Mouse (Mus musculus) fat pad, adult 2 months (tissue): ENCODE results near the gene Ctsa.
"Not testable (repeated sequence)": the region's sequence is repeated elsewhere in the genome, so short reads cannot be mapped to it uniquely, and the experiment has no call there.

Experiments used
- DNase-seq: peaks from one replicate; pipeline ENCODE4 v3.0.0-alpha.2; 2011; ENCODE audit warnings: low read depth, low spot score; ENCODE audit errors: extremely low read depth

Gene Ctsa

DNA sequence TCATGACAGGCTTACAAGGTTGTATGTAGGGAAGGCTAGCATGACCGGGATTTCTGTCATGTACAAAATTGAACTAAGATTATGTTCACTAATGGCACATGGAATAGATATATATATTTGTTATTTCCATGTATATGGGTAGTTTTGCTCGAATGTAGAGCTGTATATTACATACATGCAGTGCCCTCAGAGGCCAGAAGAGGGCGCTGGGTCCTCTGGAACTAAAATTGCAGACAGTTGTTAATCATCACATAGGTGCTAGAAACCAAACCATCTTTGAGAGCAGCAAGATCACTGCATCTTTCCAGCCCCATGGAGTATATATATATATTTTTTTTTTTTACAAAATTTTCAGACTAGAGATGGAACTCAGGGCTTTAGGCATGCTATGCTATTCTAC is 13.1 kb downstream of the Ctsa start:
- DNase-seq: no peak

DNA sequence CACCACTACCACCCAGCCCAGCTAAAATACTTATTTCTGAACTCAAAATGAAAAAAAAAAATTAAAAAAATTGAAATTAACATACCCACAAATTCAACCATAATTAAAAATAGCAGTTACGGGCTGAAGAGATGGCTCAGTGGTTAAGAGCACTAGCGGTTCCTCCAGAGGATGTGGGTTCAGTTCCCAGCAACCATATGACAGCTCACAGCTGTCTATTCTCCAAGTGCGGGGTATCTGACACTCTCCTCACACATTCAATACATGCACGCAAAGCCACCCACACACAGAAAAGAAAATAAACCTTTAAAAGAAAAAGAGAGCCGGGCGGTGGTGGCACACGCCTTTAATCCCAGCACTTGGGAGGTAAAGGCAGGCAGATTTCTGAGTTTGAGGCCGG is 17.4 kb downstream of the Ctsa start:
- no peak for DNase-seq

- DNase-seq: not testable (repeated sequence)
Measured at GRCm38 (mm10) chr2:164855572-164855971, 22.9 kb downstream of the Ctsa start.

DNA sequence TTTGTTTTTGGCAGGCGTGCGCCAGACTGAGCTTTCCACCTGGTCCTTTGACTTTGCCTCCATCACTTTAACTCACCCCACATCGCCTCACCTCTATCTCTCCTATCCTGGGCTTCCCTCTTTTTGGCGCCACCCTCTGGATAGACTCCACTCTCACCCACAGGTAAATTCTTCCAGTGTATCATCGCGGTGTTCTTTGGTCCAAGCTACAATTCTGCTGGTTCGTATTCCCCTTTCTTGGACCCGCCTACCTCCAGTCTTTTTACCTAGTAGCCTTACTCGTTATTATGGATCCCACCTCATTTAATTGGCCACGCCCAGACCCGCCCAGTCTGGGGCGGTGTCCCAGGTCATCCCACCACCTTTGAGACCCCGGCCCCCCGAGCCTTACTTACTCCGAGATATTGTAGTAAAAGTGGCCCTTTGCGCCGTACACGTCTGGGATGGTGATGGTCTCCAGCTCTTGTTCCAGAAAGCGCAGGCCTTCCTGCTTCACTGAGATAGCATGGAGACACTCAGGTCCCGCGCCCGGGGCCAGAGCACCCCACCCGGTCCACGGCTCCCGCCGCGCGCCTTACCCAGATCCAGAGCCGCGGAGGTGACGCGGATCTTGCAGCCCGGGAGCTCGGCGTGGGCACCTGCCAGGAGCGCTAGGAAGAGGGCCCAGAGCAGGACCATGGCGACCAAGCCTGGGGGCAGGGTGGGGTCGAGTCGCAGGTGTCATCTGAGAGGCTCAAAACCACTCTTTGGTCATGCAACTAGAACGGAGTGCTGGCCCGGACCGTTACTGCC is 23.8 kb downstream of the Ctsa start:
- DNase-seq: no peak

- DNase-seq: no peak
Measured at GRCm38 (mm10) chr2:164857101-164857821, 24.6 kb downstream of the Ctsa start, which contains the start of gene Pltp. TSS of gene Pltp (minus strand) at chr2:164857711.

GRCm38 (mm10) chr2:164857842-164858553 is 25.3 kb downstream of the Ctsa start:
- DNase-seq: no peak

DNA sequence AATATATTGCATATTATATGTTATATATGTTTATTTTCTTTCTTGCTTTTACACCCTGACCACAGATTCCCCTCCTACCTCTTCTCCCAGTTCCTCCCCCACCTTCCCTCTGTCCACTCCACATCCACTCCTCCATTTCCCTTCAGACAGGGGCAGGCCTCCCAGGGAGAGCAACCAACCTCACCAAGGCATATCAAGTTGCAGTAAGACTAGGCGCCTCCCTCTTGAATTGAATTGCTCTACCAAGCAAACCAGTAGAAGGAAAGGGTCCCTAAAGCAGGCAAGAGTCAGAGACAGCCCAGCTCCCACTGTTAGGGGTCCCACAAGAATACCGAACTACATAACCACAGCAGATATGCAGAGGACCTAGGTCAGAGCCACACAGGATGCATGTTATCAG is 26.5 kb downstream of the Ctsa start:
- no peak for DNase-seq

DNA sequence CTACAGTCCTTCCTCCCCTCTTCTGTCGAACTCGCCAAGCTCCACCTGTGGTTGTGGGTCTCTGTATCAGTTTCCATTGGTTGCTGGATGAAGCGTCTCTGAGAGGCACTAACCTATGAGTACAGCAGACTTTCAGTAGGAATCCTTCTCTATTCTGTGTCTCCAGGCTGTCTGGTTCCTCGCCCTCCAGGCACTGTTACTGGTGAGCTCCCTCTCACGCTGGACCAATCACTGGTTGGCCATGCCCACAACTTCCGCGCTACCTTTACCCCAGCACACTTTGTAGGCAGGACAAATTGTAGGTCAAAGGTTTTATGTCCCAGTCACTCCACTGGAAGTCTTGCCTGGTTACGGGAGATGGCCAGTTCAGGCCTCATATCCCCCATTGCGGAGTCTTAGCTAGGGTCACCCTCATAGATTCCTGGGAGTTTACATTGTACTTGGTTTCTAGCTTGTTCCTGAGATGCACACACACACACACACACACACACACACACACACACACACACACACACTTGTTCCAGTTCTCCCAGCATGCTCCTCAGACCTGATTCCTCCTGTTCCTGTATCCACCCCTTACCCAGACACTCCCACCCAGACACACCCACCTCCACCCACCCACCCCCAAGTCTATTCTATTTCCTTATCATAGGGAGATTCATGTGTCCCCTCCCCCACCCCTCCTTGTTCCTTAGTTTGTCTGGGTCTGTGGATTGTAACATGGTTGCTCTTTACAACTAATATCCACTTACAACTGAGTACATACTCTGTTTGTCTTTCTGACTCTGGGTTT is 27.2 kb downstream of the Ctsa start:
- no peak for DNase-seq

DNA sequence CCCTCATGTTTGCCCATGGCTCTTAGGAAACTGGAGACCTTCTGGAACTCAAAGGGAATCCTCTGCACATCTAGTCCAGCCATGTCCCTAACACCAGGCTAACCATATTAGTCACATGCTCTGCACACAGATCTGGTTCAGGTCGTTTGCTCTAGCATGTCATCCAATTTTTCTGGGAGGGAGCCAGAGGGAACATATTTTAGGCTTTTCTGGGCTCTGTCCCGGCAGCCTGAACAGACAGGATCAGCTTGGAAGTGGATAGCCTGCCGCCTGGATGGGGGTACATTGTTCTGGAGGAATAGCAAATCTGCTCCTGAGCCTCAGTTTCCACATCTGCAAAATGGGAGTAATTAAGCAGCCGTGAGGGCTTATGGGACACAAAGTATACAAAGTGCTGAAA is 28.4 kb downstream of the Ctsa start:
- DNase-seq: no peak

DNA sequence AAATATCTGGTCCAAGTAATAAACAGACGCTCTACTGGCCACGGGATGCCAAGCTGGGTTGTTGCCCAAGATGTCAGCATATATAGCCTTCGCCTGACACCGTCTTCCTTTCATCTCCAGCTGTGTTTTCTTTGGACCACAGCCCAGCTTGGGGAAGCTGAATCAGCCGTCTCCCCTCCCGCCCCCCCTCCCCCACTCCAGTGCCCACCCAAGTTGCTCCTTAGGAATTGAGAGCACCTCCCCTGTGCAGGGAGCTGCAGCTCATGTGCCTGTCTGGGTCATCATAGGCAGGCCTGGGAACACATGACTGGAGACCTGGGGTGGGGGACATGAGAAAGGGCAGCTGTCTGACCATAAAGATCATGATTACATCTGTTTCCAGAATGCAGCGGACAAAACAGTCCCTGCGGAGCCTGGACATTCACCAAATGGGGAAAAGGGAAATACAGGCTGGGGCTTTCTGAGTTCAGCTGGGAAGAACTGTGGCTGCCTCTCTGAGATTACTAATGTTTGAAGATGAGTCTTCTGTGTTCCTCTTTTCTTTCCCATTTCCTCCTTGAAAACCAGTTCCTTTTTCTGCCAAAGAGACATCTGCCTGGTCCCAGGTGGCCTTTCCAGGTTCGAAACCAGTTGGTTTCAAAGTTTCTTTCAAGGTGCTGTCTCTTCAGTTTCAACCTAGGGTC is 29.6 kb downstream of the Ctsa start:
- DNase-seq: no peak

DNA sequence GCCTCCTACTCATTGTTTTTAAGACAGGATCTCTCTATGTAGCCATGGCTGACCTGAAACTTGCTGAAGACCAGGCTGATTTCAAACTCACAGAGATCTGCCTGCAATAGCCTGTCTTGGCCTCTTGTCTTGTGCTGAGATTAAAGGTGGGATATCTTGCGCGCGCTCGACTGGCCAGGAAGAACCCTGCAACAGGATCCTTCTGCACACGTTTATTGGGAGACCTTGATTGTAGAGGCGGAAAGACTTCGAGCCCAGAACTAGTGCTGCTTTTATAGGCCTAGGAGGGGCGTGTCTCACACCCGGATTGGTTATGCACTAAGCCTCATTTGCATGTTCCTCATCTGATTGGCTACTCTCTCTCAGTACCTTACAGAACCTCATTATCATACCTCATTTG is 30.7 kb downstream of the Ctsa start:
- DNase-seq: not testable (repeated sequence)

DNA sequence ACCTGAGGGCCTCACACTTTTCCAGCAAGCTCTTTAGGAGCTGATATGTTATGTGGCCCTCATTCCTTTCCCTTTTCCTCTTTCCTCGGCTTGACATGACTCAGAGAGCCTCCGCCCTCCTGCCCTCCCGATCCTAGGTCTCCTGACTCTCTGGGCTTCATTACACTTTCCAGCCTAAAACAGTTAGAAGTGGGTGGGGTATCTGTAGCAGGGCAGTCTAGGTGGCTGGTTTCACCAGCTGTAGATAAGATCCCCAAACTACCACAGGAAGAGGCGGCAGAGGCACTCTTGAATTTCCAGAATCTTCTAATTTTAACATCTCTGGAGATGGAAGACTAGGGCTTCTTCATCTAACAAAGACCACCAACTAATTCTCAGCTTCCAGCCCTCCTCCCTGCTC is 31.9 kb downstream of the Ctsa start:
- no peak for DNase-seq

DNA sequence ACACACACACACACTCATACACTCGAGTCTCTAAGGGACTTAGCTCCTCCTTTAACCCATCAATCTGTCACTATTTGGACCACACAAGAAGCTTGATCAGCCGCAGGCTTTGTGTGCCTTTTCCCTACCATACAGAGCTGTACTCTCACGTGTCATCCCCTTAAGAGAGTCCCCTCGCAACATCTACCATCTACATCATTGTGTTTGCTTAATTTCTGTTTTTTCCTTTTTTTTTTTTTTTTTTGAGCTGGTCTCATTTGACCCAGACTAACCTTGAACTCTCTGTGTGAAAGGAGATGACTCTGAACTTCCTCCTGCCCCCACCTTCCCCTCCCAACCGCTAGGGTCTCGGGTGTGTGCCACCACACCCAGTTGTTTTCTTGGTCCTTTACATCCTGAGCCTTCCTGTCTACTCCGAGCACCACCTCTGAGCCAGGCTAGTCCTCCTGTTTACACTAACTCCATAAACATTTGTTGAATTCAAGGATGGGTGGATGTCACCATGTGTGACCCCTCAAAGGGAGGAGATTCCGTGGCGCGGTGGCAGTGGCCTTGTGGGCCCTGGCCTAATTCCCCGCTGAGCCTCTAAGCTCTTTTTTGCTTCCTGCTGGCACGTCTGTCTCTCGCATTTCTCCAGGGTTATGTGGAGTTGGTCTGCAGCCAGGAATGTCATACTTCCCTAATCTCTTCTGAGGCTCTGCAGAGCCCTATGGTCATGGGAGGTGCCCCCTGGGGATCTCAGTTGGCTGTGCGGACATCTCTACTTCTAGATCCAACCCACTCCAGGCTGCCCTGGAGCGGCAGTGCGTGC is 34.3 kb downstream of the Ctsa start:
- DNase-seq: no peak

DNA sequence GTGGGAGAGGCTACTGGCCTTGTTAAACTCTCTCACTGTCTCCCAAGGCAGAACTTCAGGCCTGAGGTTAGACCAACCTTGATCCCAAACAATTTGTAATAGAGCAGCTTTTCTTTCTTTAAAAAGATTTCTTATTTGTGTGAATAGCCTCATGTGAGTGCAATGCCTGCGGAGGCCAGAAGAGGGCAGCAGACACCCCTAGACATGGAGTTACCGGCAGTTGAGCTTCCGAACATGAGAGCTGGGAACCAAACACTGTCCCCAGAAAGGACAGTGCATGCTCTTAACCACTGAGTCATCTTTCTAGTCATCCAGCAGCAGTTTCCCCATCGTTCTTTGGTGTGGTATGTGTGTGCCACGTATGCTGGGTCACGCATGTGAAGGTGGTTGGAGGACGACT is 34.9 kb downstream of the Ctsa start:
- DNase-seq: no peak

GRCm38 (mm10) chr2:164868491-164868890 is 35.8 kb downstream of the Ctsa start:
- no peak for DNase-seq

GRCm38 (mm10) chr2:164871602-164872303 is 39.1 kb downstream of the Ctsa start:
- no peak for DNase-seq

DNA sequence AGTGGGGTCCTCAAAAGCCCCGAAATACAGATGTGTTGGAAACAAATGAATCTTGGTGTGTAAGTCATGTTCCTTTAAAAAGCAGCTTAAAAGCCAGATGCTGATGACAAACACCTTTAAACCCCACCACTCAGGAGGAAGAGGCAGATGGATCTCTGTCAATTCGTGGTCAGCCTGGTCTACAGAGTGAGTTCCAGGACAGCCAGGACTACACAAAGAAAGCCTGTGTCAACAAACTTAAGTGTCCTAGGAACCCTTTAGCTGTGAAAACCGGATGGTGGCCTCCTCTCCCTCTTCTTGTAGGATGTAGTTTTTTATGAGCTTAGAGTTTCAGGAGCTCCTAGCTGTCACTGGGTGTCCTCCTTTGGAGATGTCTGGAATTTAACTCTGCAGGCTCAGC is 40.9 kb downstream of the Ctsa start:
- no peak for DNase-seq

DNA sequence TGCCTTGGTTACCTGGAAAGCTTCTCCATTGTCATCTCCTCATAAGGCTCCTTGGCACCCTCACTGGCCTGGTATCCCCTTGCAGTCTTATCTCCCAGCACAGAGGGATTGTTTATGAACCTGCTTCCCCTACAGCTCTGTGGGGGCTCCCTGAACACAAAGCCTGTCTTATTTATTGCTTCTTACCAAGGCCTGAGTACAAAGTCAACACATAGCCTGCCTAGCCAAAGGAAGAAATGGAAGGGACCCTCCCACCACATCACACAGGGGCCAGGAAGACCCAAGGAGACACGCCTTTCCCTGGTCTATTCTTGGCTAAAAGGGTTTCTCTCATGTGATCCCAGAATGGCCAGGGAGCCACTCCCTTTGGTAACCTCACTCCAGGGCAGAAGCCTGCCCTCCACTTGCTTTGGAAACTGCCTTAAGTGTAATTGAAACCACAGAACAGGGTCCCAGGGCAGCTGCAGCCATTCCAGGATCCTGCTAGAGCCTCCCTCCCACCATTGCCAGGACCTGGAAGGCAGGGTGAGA is 41.6 kb downstream of the Ctsa start:
- DNase-seq: no peak

- DNase-seq: not testable (repeated sequence)
Measured at GRCm38 (mm10) chr2:164875648-164876047, 43.0 kb downstream of the Ctsa start.
